Mouse (Mus musculus): ENCODE measurements around the gene Mmp2.

Gene Mmp2

DNA sequence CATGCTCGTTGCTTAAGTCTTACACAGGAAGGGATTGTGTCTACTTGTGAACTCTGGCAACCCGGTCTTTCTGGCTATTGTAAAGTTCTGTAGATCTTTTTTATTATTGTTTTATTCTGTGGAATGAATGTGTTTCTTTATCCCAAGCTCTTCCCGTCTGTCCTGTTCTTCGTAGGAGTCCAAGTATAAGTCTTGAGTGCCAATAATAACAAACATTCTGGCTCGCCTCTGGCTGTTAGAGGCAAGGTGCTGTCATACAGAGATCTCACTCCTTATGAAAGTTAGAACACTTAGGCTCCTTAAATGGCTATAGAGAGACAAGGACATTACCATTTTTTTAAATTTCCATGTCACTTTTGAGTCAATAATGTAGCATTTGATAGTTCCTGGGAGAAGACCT lies 69.5 kb downstream of the Mmp2 start:
- no peak for DNase-seq

DNA sequence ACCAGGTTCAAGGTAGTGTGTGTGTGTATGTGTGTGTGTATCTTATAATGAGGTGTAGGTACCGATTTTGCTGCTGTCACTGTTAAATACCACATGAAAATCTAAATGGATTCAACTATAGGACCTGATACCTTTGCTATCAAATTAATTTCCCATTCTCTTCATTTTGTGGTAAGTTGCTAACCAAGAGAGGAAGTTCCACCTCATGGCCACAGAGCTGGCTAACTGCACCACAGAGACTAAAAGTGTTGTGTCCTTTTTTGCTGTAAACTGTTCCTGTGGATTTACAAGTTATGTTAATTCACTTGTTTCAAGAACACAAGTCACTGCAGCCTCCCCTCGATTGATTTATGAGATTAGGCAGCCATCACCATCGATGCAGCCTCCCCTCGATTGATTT lies 70.7 kb downstream of the Mmp2 start:
- no peak for DNase-seq

DNA sequence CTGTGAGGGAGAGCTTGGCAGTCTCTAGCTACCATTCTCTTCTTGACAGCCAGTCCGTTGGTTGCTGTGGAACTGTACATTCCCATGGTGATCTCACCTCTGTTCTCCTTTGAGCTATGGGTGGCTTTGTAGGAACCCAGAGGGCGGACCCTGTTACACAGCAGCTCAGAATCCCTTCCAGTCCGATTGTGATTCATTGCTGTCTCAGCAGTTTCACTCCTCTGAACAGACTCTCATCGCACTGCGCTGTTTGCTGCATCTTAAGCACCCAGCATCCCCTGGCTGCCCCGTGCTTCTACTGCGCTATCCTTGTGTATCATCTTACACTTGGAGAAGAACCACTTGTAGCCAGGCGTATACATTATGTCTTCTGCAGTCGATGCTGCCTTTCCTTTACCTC lies 72.5 kb downstream of the Mmp2 start:
- no peak for DNase-seq

DNA sequence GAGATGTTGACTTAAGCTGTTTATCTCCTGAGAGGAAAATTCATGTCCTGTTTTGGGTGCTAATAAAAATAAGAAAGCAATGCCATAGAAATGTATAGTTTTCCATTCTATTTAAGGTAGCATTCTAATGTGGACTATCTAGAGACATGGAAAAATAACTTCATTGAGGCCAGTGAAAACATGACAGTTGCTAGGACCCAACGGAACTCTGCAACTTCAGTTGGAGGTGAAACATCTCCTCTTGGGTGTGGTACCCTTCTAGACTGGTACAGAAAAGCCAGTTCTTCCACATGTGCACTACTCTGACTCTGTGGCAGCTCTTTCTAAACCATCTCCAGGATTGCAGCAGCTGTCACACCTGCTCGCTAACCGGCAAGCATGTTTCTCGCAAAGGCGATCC lies 74.0 kb downstream of the Mmp2 start, which contains the start of gene Capns2:
TSS of gene Capns2 (plus strand) at position 301 of the 400 bp plus-strand sequence.
- no peak for DNase-seq

DNA sequence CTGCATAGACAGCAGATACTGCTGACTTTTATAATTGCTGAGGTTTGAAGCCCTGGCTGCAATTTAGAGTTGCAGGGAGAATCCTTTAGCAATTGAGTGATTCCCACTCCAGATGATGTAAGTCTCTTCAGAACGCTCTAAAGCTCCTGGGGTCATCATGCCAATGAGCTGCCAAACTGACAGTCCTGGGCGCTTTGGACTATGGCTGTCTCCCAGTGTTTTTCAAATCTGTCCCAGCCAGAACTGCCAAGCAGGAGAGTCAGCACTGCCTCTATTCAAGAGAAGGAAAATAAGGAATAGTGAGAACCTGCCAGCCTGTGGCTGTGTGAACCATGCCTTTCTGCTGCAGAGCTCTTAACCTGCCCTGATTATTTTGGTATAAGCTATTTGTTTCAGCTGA lies 75.9 kb downstream of the Mmp2 start:
- no peak for DNase-seq
